Mouse (Mus musculus) cerebellum, adult 11-12 months (tissue): ENCODE measurements at regions not wholly inside any gene's neighbourhood (a gene's known extent, or its start where the extent isn't known, plus 50 kb on each side); places are given as distances from the start of the nearest gene placed in this dataset.

Experiments used
- DNase-seq: peaks from one replicate; pipeline ENCODE4 v3.0.0; 2022

GRCm38 (mm10) chr7:90059629-90060301 lies 70.2 kb upstream of the Picalm start:
- no peak for DNase-seq

- no peak for DNase-seq
Observed at GRCm38 (mm10) chr7:90060343-90061175, 69.5 kb upstream of the Picalm start.

DNA sequence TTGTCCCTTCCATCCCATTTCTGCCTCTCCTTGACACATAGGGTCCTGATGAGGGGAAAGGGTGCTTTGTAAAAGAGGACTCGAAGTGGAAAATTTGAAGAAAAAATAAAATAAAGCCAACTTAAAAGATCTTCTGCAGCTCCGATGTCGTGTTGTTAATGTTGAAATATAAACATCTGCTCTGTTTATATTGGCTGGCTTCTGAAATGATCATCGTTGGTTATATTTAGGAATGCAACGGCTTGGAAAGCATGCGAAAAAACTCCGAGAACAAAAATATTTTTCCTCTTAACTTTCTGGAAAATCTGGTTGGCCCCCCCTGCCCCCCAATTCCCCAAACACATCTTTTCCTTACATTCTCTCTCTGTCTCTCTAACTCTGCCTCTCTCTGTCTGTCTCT lies 68.3 kb upstream of the Picalm start:
- DNase-seq = no peak

- no peak for DNase-seq
Observed at GRCm38 (mm10) chr7:90062874-90063273, 67.1 kb upstream of the Picalm start.

GRCm38 (mm10) chr7:90064198-90064597 lies 65.8 kb upstream of the Picalm start:
- no peak for DNase-seq

- DNase-seq = no peak
Observed at GRCm38 (mm10) chr7:90065269-90065955, 64.6 kb upstream of the Picalm start.

DNA sequence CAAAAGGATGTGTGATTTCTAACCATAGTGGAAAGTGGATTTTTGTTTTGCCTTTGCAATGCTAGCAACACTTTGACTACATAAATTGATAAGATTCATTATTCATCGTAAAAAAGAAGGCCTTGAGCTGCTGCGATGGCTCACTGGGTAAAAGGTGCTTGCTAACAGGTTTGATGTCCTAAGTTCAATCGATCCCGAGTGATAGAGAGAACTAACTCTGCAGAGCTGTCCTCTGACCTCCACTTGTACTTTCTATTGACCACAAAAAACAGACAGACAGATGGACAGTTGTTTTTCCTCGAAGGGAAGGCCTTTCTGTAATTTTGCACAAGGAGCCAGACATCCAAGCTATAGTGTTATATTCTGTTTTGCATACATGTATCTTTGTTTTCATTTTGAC lies 63.7 kb upstream of the Picalm start:
- no peak for DNase-seq

GRCm38 (mm10) chr7:90067961-90068665 lies 61.9 kb upstream of the Picalm start:
- no peak for DNase-seq

GRCm38 (mm10) chr7:90070267-90070666 lies 59.7 kb upstream of the Picalm start:
- no peak for DNase-seq

GRCm38 (mm10) chr7:90073865-90074264 lies 56.1 kb upstream of the Picalm start:
- no peak for DNase-seq

DNA sequence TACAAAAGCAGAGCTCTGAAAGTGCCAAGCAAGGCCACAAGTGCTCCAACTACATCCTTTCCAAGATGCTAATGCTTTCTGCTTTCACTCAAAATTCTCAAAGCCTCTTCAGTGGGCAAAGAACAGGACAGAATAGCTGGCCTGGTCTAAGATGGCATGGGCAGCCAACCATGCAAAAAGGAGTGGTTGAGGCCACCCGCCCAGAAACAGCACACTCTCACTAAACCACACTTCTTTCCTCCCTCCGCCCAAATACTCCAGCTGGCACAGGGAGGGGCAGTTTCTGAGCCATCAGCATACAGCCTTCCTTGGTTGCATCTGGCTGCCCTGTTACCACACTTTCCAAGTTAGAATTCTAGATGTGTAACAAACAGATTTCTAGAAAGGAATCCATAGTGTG lies 55.4 kb upstream of the Picalm start:
- no peak for DNase-seq

GRCm38 (mm10) chr7:90077565-90077964 lies 52.4 kb upstream of the Picalm start:
- no peak for DNase-seq

GRCm38 (mm10) chr7:90080083-90080772 lies 49.8 kb upstream of the Picalm start:
- DNase-seq = no peak
